Mouse (Mus musculus): ENCODE results near the gene Nt5c1a. TPM values are rescaled to one million over a fixed set of nuclear protein-coding genes. Genes with fewer than 3 reads are reported as not detected.

Nt5c1a gene
- polyA plus RNA-seq, 1 experiment, result not detected

GRCm38 (mm10) chr4:123162305-123162917, 38.9 kb upstream of the Nt5c1a start:
- Histone ChIP-seq H3K27me3 (ENCODE audit: control insufficient read depth, insufficient read depth, low read length) (peaks cover 3% of the 10 kb centered on the region; the same call in 1 of the 2 replicates), H3K36me3 (ENCODE audit: control insufficient read depth, insufficient read depth, low read length) (no peaks in the 10 kb centered on the region), H3K4me3 (ENCODE audit: low read depth, low read length) (no peak overlapping the region), H3K4me1 (ENCODE audit: control insufficient read depth, insufficient read depth, insufficient read length, low read length) (no peaks in the 10 kb centered on the region), H3K27ac (ENCODE audit: insufficient read depth, low read depth, low read length) (no peak overlapping the region)
- WGBS, result 7% methylated on average over 15 of the region's 15 CpGs
- TF ChIP-seq POLR2A (IDR thresholded peaks at IDR 0.05; ENCODE audit: low read depth, low read length), result no peak
- TF ChIP-seq CTCF (IDR thresholded peaks at IDR 0.05; ENCODE audit: extremely low read depth, insufficient read length, insufficient replicate concordance, low read depth, low read length), result no peak

GRCm38 (mm10) chr4:123164157-123164556, 37.1 kb upstream of the Nt5c1a start:
- TF ChIP-seq POLR2A (IDR thresholded peaks at IDR 0.05; ENCODE audit: low read depth, low read length), result no peak
- TF ChIP-seq CTCF (IDR thresholded peaks at IDR 0.05; ENCODE audit: extremely low read depth, insufficient read length, insufficient replicate concordance, low read depth, low read length), result no peak
- Histone ChIP-seq H3K36me3 (ENCODE audit: control insufficient read depth, insufficient read depth, low read length) (no peaks in the 10 kb centered on the region), H3K27me3 (ENCODE audit: control insufficient read depth, insufficient read depth, low read length) (peaks cover 3% of the 10 kb centered on the region; the same call in 1 of the 2 replicates), H3K4me3 (ENCODE audit: low read depth, low read length) (no peak overlapping the region), H3K4me1 (ENCODE audit: control insufficient read depth, insufficient read depth, insufficient read length, low read length) (no peaks in the 10 kb centered on the region), H3K27ac (ENCODE audit: insufficient read depth, low read depth, low read length) (no peak overlapping the region)
- WGBS, result 76% methylated on average over 15 of the region's 15 CpGs

DNA sequence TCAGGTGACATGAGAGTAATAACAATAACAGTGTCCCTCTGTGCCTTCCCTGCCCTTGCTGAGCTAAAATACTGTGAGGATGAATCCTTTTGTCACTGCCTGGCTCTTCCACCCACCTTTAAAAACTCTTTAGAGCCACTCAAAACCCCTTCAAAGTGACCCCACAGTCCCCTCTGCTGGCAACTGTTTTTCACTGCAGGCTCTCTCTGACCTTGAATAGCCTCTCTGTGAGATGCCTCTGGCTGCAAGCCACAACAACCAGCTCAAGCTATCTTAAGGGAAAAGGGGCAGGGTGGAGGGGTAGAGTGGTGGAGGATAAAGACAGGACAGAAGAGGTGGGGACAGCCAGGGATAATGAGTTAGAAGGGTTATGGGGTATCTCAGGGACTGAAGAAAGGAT, 29.5 kb upstream of the Nt5c1a start:
- Histone ChIP-seq H3K27me3 (ENCODE audit: control insufficient read depth, insufficient read depth, low read length) (no peaks in the 10 kb centered on the region), H3K27ac (ENCODE audit: insufficient read depth, low read depth, low read length) (no peak overlapping the region)
- TF ChIP-seq CTCF (IDR thresholded peaks at IDR 0.05; ENCODE audit: extremely low read depth, insufficient read length, insufficient replicate concordance, low read depth, low read length) (no peak), POLR2A (IDR thresholded peaks at IDR 0.05; ENCODE audit: low read depth, low read length) (no peak)

DNA sequence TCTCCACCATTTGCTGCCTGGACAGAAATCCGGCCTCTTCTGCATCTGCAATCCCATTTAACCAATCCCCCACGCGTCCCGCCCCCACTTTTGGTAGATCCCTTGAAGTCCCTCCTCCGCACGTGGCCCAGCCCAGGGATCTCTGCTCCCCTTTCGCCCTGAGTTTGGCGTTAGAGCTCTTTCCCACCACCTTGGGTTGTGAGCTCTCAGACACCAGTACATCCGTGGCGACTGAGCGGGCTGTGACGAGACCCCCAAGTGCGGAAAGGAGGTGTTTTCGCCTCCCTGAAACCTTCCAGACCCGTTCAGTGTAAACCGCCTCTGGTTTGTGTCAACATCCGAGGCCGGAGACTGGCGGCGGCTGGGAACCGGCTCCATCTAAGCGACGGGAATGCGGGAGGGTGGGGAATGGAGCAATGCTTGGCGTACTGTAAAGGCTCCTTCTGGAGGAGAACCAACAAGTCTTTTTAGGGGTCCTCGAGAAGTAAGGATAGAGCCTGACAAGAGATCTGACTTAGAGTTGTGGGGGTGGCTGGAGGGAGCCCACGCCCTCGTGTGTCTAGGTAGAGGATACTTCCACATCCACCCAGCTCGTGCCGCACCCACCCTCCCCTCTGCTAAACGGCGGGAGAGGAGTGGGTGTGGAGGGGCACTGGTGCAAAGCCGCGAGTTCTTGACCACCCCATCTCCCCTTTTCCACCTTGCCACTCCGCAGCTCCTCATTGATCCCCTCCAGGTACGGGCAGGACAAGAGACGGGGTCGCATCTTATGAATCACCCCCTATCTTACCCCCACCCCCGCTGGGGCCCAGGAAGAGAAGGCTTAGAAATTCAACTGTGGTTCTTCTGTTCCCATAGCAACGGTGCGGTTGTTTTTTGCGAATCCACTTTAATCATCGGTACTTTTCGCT, 18.7 kb upstream of the Nt5c1a start, which contains the start of gene Hpcal4:
Gene Hpcal4, plus strand, starts transcription at position 900 of the 911 bp plus-strand sequence.
- H3K4me3 ChIP-seq (ENCODE audit: low read depth, low read length), result peak within 1 kb of the TSS; percentile 52
- H3K4me1 ChIP-seq (ENCODE audit: control insufficient read depth, insufficient read depth, insufficient read length, low read length), result peaks cover 9% of the 10 kb centered on the region
- WGBS, result 2% methylated on average over 44 of the region's 44 CpGs
- H3K36me3 ChIP-seq (ENCODE audit: control insufficient read depth, insufficient read depth, low read length), result no peaks in the 10 kb centered on the region
- TF ChIP-seq POLR2A (IDR thresholded peaks at IDR 0.05; ENCODE audit: low read depth, low read length), result no peak
- TF ChIP-seq CTCF (IDR thresholded peaks at IDR 0.05; ENCODE audit: extremely low read depth, insufficient read length, insufficient replicate concordance, low read depth, low read length), result no peak
- peaks cover 28% of the 10 kb centered on the region for H3K27me3 ChIP-seq (ENCODE audit: control insufficient read depth, insufficient read depth, low read length)
- H3K27ac ChIP-seq (ENCODE audit: insufficient read depth, low read depth, low read length), result no peak within 1 kb of the TSS

More for the DNA sequence above, 29.5 kb upstream of the Nt5c1a start:
- Histone ChIP-seq H3K4me1 (ENCODE audit: control insufficient read depth, insufficient read depth, insufficient read length, low read length) (no peaks in the 10 kb centered on the region), H3K4me3 (ENCODE audit: low read depth, low read length) (no peak overlapping the region), H3K36me3 (ENCODE audit: control insufficient read depth, insufficient read depth, low read length) (no peaks in the 10 kb centered on the region)

DNA sequence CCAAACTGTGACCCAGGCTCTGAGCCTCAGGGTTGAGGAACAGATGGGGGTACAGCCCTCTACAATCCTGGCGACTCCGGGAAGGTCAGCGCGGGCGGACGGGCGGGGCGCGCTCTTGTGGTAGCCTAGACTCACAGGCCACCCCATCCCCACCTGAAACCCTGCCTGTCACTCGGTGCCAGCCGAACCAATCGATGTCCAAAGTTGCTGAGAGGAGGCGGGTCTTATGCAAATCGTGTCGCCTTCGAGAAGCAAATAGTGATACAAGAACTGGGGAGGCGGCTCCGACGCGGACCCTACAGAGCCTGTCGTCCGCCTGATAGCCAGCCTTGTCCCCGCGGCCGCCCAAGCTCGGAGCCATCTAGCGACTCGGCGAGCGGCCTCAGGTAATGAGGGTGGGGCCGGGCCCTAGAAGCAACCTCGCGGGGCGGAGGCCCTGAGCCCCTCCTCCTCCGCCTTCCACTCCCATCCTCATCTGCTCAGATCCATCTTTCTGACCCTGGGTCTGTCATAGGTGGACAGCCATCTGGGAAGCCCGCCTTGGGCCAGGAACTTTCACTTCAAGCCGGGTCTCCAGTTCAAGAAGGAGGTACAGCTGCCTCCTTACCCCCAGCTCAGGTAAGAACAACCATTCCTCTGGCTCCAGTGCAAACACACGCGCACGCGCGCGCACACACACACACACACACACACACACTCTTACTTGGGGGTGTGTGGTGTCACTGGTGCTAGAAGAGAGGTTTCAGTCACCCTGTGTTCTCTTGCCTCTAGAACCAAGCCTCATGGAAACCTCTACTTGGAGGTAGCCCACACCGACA, 17.9 kb upstream of the Nt5c1a start:
- Histone ChIP-seq H3K4me1 (ENCODE audit: control insufficient read depth, insufficient read depth, insufficient read length, low read length) (peaks cover 9% of the 10 kb centered on the region), H3K36me3 (ENCODE audit: control insufficient read depth, insufficient read depth, low read length) (no peaks in the 10 kb centered on the region), H3K4me3 (ENCODE audit: low read depth, low read length) (peak overlapping the region; percentile 52), H3K27me3 (ENCODE audit: control insufficient read depth, insufficient read depth, low read length) (peaks cover 28% of the 10 kb centered on the region), H3K27ac (ENCODE audit: insufficient read depth, low read depth, low read length) (no peak overlapping the region)
- 8% methylated on average over 44 of the region's 44 CpGs for WGBS
- TF ChIP-seq CTCF (IDR thresholded peaks at IDR 0.05; ENCODE audit: extremely low read depth, insufficient read length, insufficient replicate concordance, low read depth, low read length), result no peak
- no peak for TF ChIP-seq POLR2A (IDR thresholded peaks at IDR 0.05; ENCODE audit: low read depth, low read length)

- TF ChIP-seq POLR2A (IDR thresholded peaks at IDR 0.05; ENCODE audit: low read depth, low read length) (no peak), CTCF (IDR thresholded peaks at IDR 0.05; ENCODE audit: extremely low read depth, insufficient read length, insufficient replicate concordance, low read depth, low read length) (no peak)
- 48% methylated on average over 3 of the region's 3 CpGs for WGBS
- Histone ChIP-seq H3K4me1 (ENCODE audit: control insufficient read depth, insufficient read depth, insufficient read length, low read length) (peaks cover 9% of the 10 kb centered on the region), H3K36me3 (ENCODE audit: control insufficient read depth, insufficient read depth, low read length) (no peaks in the 10 kb centered on the region), H3K4me3 (ENCODE audit: low read depth, low read length) (no peak overlapping the region), H3K27ac (ENCODE audit: insufficient read depth, low read depth, low read length) (no peak overlapping the region), H3K27me3 (ENCODE audit: control insufficient read depth, insufficient read depth, low read length) (peaks cover 26% of the 10 kb centered on the region)
Observed at GRCm38 (mm10) chr4:123184816-123185215, 16.5 kb upstream of the Nt5c1a start.

Data from small intestine, adult 2 months (tissue).